Mouse (Mus musculus) lung, postnatal 0 days (tissue): ENCODE measurements around the gene Epb41l5. TPM values are rescaled to one million over a fixed set of nuclear protein-coding genes. Genes with fewer than 3 reads are reported as not detected.

Experiments
- ATAC-seq: fragments of 200-750 bp; cut with Nextera tagmentation; 2 replicates; pipeline ENCODE4 v1.8.0; 2017; ENCODE audit warnings: moderate library complexity
- DNase-seq: peaks from one replicate; pipeline ENCODE4 v3.0.0-alpha.2; 2016; ENCODE audit warnings: low spot score
- H3K27ac ChIP-seq: fragments of 300-500 bp; sonication (generic); 2 replicates; pipeline ENCODE4 v1.5.1; 2014; ENCODE audit warnings: antibody characterized with exemption, mild to moderate bottlenecking, low read length, mixed read lengths
- H3K27me3 ChIP-seq: fragments of 300-500 bp; sonication (generic); replicated peaks from 2 replicates; pipeline ENCODE4 v1.6.1; 2014; ENCODE audit warnings: low read length, mixed read lengths; ENCODE audit not compliant: insufficient read depth
- H3K36me3 ChIP-seq: fragments of 300-500 bp; sonication (generic); 2 replicates; pipeline ENCODE4 v1.6.1; 2014; ENCODE audit warnings: low read length, mixed read lengths; ENCODE audit not compliant: insufficient read depth
- H3K4me1 ChIP-seq: fragments of 300-500 bp; sonication (generic); 2 replicates; pipeline ENCODE4 v1.6.1; 2014; ENCODE audit warnings: antibody characterized with exemption, low read depth, low read length, mixed read lengths; ENCODE audit not compliant: insufficient read depth
- H3K4me2 ChIP-seq: fragments of 300-500 bp; sonication (generic); replicated peaks from 2 replicates; pipeline ENCODE4 v1.6.1; 2014; ENCODE audit warnings: low read depth, mild to moderate bottlenecking, low read length, moderate library complexity, mixed read lengths
- H3K4me3 ChIP-seq: fragments of 300-500 bp; sonication (generic); 2 replicates; pipeline ENCODE4 v1.5.1; 2014; ENCODE audit warnings: low read depth, low read length
- H3K9ac ChIP-seq: fragments of 300-500 bp; sonication (generic); replicated peaks from 2 replicates; pipeline ENCODE4 v1.6.1; 2014; ENCODE audit warnings: low read depth, mild to moderate bottlenecking
- H3K9me3 ChIP-seq: fragments of 300-500 bp; sonication (generic); 2 replicates; pipeline ENCODE4 v1.6.1; 2016; ENCODE audit warnings: low read length, mixed read lengths
- CTCF ChIP-seq: IDR thresholded peaks from 2 replicates; pipeline ENCODE4 v1.5.1; 2016; ENCODE audit warnings: antibody characterized with exemption, mild to moderate bottlenecking
- EP300 ChIP-seq: IDR thresholded peaks from 2 replicates; pipeline ENCODE4 v1.6.1; 2016; ENCODE audit warnings: antibody characterized with exemption, mild to moderate bottlenecking, control low read depth
- WGBS: fragments of 180-500 bp; shearing (Covaris S2); extraction: QIAGEN DNeasy Blood & Tissue Kit; methylation state at CpG from one replicate; pipeline ENCODE4 v1.1.7; 2014; 5-methylcytosine and 5-hydroxymethylcytosine counted together
- polyA plus RNA-seq: library from polyadenylated mRNA; unstranded; fragments of >200 nt; fragmentation: Nextera tagmentation; extraction: Ambion mirVana; gene quantifications from 2 replicates; pipeline ENCODE4 v1.2.1, GENCODE M21; 2015

The Epb41l5 gene
- polyA plus RNA-seq, 1 experiment from 2014 or later = 54.7 TPM

DNA sequence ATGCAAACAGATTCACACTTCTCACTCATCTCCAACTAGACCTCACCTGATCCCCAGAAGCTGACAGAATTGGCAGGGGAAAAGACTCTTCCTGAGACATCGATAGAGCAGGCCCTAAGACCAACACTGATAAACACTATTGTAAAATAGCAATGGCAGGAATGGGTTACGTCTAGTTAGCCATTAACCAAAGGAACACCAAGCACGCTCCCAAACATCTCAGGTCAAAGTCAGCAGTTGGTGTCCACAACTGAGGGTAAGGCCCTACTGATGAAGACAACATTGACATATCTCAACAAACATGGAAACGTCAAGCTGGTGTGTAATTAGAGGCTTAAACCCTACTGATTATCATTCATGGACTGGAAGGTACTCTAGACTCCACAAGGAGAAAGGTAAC, 83.3 kb downstream of the Epb41l5 start:
- Histone ChIP-seq H3K4me1 (no peaks in the 10 kb centered on the region), H3K4me3 (no peak overlapping the region), H3K27ac (no peak overlapping the region), H3K36me3 (no peaks in the 10 kb centered on the region), H3K4me2 (no peak overlapping the region), H3K27me3 (no peaks in the 10 kb centered on the region), H3K9ac (no peak overlapping the region), H3K9me3 (no peaks in the 10 kb centered on the region)
- DNase-seq (no peak), ATAC-seq (no peak)
- no peak for TF ChIP-seq EP300
- no peak for TF ChIP-seq CTCF
- 87% methylated on average over 4 of the region's 4 CpGs for WGBS

DNA sequence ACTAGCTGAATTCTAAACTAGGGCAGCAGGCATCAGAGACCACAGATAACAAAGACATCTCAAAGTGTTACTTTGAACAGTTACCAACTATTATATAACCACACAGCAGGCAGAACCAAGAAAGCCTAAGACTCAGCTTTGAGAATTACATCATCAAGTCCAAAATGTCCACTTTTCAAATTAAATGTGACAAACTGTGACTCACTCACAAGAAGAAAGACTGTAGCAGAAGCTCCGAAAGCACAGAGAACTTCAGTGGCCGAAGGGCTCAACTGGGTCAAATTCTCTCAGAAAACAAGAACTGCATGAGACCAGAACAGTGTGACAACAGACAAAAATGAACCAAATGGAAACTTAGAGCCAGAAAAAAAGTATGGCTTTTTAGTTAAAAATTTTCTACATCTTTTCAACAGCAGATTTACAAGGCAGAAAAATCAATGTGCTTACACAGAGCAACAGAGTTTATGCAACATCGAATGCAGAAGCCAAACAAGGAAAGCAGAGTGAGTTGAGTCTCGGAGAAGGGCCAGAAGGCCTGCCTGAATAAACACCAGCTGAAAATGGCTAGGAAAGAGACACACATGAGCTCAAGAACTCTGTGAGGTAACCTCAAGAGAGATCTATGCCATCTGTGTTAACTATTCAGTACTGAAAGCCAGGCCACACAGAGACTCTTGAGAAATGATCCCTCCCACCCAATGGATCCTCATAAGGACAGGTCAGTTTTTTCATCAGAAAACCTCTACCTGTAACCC, 91.0 kb downstream of the Epb41l5 start:
- H3K4me3 ChIP-seq = no peak overlapping the region
- no peak overlapping the region for H3K4me2 ChIP-seq
- no peak overlapping the region for H3K9ac ChIP-seq
- TF ChIP-seq CTCF (no peak), EP300 (no peak)
- WGBS = 82% methylated on average over 4 of the region's 4 CpGs
- H3K27ac ChIP-seq = no peak overlapping the region
- DNase-seq = peak; percentile 56
- H3K4me1 ChIP-seq = no peaks in the 10 kb centered on the region
- ATAC-seq = peak; percentile 65
- no peaks in the 10 kb centered on the region for H3K36me3 ChIP-seq
- H3K9me3 ChIP-seq = no peaks in the 10 kb centered on the region
- H3K27me3 ChIP-seq = no peaks in the 10 kb centered on the region

DNA sequence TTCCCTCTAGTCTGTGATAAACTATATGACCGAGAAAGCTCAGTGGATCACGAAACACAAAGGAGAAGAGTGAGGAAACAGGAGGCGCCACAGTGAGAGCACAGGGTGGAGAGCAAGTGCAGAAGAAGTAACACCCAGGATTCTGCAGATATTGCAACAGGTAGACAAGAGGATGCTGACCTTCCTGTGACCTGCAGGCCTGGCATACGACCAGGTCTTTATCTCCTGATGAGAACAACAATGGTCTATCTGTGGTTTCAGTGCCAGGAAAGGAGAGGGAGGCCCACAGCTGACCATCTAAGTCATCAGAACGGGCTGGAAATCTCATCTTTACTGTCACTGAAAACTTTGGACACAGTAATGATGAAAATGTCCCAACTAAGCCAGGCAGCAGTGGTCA, 93.1 kb downstream of the Epb41l5 start:
- DNase-seq = no peak
- no peak for ATAC-seq
- Histone ChIP-seq H3K9me3 (no peaks in the 10 kb centered on the region), H3K27me3 (no peaks in the 10 kb centered on the region), H3K4me2 (no peak overlapping the region), H3K4me1 (no peaks in the 10 kb centered on the region), H3K4me3 (no peak overlapping the region), H3K9ac (no peak overlapping the region), H3K27ac (no peak overlapping the region), H3K36me3 (no peaks in the 10 kb centered on the region)
- 69% methylated on average over 5 of the region's 5 CpGs for WGBS
- TF ChIP-seq CTCF = no peak

DNA sequence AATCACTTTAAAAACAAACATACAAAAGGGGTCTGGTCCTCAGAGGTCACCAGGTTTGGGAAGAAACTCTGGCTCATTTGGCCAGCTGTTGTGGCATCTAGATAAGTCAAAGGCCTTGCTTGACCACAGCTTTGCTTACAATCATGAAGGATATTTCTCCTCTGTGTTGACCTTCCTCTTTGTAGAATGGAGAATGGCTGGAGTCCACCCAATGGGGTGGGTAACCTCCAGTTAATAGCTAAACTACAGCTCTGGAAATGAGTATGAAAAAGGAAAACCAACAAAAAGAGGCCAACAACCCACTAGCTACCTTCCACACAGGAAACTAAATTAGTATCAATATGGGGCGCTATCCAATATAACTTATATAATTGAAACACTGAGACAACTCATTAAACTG, 97.1 kb downstream of the Epb41l5 start:
- whole genome bisulfite sequencing = 100% methylated on average over 1 of the region's 1 CpGs

DNA sequence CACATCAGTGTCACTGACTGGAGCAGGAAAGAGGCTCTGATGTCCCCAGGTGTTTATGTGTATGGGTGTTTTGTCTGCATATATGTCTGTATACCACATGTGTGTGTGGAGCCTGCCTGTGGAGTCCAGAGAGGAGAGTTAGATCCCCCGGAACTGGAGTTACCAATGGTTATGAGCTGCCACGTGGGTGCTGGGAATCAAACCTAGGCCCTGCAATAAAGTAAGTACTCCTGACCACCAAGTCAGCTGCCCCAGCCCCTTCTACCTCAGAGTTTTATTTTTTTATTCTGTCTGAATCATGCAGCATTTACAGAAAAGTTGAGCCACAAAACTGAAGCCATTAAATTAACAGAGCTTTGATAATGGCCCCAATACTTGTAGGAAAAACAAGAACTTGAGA, 98.7 kb downstream of the Epb41l5 start:
- no peak for DNase-seq
- no peaks in the 10 kb centered on the region for H3K4me1 ChIP-seq
- H3K27me3 ChIP-seq = no peaks in the 10 kb centered on the region
- H3K9ac ChIP-seq = no peak overlapping the region
- no peak overlapping the region for H3K4me2 ChIP-seq
- H3K9me3 ChIP-seq = no peaks in the 10 kb centered on the region
- WGBS = 95% methylated on average over 2 of the region's 2 CpGs
- ATAC-seq = no peak
- H3K36me3 ChIP-seq = no peaks in the 10 kb centered on the region
- H3K27ac ChIP-seq = no peak overlapping the region
- no peak for TF ChIP-seq EP300
- TF ChIP-seq CTCF = no peak
- no peak overlapping the region for H3K4me3 ChIP-seq

More for the DNA sequence above, 97.1 kb downstream of the Epb41l5 start:
- no peak overlapping the region for H3K4me2 ChIP-seq
- DNase-seq (no peak), ATAC-seq (no peak)
- no peak overlapping the region for H3K4me3 ChIP-seq
- TF ChIP-seq EP300 (no peak), CTCF (no peak)
- no peaks in the 10 kb centered on the region for H3K36me3 ChIP-seq
- H3K4me1 ChIP-seq = no peaks in the 10 kb centered on the region
- H3K9me3 ChIP-seq = no peaks in the 10 kb centered on the region
- no peaks in the 10 kb centered on the region for H3K27me3 ChIP-seq
- no peak overlapping the region for H3K9ac ChIP-seq
- no peak overlapping the region for H3K27ac ChIP-seq

DNA sequence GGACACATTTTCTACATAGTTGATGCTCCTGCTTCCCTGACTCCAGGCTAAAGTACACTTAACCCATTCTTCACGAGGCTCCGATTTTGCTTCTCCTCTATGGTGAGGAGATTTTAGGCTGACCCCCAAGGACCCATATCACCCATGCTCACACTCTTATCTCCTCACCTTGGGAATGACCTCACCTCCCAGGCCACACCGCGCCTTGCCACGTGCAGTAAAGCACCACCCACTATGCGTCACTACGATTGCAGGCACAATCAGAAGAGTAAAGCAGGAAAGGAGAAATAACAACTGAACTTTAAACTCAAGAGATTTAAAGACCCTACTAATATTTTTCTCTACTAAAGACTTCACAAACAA, 99.5 kb downstream of the Epb41l5 start:
- Histone ChIP-seq H3K27me3 (no peaks in the 10 kb centered on the region), H3K4me2 (no peak overlapping the region), H3K4me1 (no peaks in the 10 kb centered on the region), H3K36me3 (no peaks in the 10 kb centered on the region), H3K9me3 (no peaks in the 10 kb centered on the region), H3K4me3 (no peak overlapping the region), H3K9ac (no peak overlapping the region), H3K27ac (no peak overlapping the region)
- no peak for ATAC-seq
- TF ChIP-seq EP300 (no peak), CTCF (no peak)
- no peak for DNase-seq
- 81% methylated on average over 7 of the region's 7 CpGs for WGBS
